Mouse (Mus musculus) ovary, adult 2 months (tissue): Measurements from ENCODE around the gene Gm3685. TPM values are rescaled to one million over a fixed set of nuclear protein-coding genes. Genes with fewer than 3 reads are reported as not detected.

Experiments used
- polyA plus RNA-seq: library from polyadenylated mRNA; depleted of rRNA; stranded (reverse); fragments of >200 nt; gene quantifications from 2 replicates; pipeline ENCODE4 v1.2.3, GENCODE M21; 2012; rRNA removed

The Gm3685 gene
- polyA plus RNA-seq, result not detected in 2 replicates

DNA sequence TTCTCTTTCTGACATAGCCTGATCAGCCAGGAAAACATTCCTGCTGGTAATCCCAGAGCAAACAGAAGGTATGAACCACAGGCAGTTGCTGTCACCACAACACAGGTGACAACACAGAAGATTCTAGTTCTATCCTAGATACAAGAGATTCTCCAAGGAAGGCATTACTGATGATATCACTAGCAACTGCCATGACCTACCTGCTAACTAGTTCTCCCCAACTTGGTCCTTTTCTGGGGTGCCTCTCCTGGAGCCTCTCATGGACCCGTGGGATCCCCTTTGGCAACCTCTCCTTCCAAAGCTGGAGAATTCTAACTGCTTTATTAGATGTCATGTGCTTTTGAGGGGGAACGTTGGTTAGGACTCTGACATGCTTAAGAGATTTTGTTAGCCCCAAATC lies at the start of gene Gm3685:
TSS of gene Gm3685 (minus strand) at position 101 of the 400 bp plus-strand sequence.

DNA sequence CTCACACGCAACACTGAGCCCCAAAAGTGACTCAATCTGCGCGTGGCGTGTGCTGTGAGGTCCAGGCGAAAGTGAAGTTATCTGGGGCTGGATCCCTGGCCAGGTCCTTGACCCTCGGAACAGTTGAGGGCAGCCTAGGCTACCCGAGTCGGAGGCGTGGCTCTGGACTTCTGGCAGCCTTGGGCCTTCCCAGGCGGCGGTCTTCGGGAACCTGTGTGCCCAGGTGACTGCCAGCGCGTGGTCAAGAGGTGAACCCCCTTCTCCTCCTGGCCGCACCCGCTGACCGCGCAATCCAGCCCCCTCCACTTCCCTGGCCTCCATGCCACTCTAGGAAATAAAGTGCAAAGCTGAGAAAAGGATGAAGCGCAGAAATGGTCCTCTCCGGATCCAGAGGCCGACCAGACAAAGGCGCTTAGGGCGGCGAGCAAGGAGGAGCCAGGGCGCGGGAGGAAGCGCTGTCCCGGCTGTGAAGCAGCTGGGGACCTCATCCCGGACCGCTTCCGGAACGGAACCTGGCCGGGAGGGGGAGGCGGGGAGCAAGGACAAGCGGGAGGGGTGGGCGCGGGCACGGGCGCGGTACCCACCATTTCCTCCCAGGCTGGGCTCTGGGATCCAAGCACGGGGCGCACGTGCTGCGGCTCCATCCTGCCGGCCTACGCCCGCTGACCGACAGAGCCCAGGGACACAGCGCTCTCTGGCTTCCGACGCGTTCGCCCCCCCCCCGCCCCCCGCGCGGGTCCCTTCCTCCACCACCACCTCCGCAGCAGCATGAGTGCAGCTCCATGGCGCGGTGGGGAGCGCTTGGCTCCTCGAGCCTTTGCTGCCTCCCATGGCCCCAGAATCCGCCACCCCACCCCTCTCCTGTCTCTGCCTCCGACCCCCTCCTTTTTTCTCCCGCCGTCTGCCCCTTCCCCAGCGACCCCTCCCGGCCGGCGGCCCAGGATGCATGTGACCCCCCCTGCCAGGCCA lies 17.7 kb downstream of the Gm3685 start, which contains the start of gene Gm10406:
TSS of gene Gm10406 (minus strand) at position 669 of the 969 bp plus-strand sequence.

Other genes starting within 250 kb of the Gm3685 start
- gene Gm3642, start 204.7 kb downstream of the Gm3685 start, polyA plus RNA-seq, result not detected in 2 replicates
- not detected in 2 replicates for gene Gm3667, start 155.0 kb downstream of the Gm3685 start, polyA plus RNA-seq
- gene Gm6356, start 71.2 kb downstream of the Gm3685 start, polyA plus RNA-seq, result not detected in 2 replicates
- gene Gm10406, start 17.5 kb downstream of the Gm3685 start, polyA plus RNA-seq, result not detected in 2 replicates
- gene Gm3696, start 55.7 kb upstream of the Gm3685 start, polyA plus RNA-seq, result 0.12 TPM in 1 of 2 replicates, not detected in the other
- gene Gm6676, start 80.4 kb upstream of the Gm3685 start, polyA plus RNA-seq, result not detected in 2 replicates
- gene Gm3512, start 129.6 kb upstream of the Gm3685 start, polyA plus RNA-seq, result not detected in 2 replicates
- not detected in 2 replicates for gene Gm16434, start 149.6 kb upstream of the Gm3685 start, polyA plus RNA-seq
- not detected in 2 replicates for gene Gm3727, start 219.7 kb upstream of the Gm3685 start, polyA plus RNA-seq